Mouse (Mus musculus): ENCODE results near the gene Mcm9.

DNA sequence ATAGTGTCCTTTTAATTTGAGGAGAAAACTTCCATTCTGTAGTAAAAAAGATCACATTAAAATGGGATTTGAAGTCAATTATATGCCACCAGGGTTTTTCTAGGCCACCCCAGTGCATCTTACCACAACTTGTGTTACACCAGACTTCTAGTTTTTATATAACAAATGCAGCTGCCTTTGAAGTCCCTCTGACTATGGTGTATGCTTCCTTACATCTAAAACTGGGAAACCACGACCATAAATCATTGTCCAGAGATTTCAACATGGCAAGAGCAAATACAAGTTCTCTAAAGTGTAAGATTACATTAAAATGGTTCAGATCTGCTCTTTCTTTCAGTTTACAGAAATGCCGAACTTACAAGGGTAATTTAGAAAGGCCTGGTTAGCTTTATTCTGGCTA, 22.0 kb downstream of the Mcm9 start:
- TF ChIP-seq CTCF (IDR thresholded peaks at IDR 0.05; ENCODE audit: borderline replicate concordance, insufficient read depth, low read length) (no peak), POLR2A (IDR thresholded peaks at IDR 0.05; ENCODE audit: low read depth, low read length) (no peak)
